Mouse (Mus musculus) ES-Bruce4 (cell line): Measurements from ENCODE around the gene Cog6. TPM values are rescaled to one million over a fixed set of nuclear protein-coding genes. Genes with fewer than 3 reads are reported as not detected.
"Not testable (repeated sequence)": the region's sequence is repeated elsewhere in the genome, so short reads cannot be mapped to it uniquely, and the experiment has no call there.

Experiments used
- H3K27ac ChIP-seq: 2 replicates; pipeline ENCODE4 v1.5.1; 2012; ENCODE audit warnings: low read length, inconsistent platforms; ENCODE audit not compliant: insufficient read depth
- H3K27me3 ChIP-seq: 2 replicates; pipeline ENCODE4 v1.6.1; 2012; ENCODE audit warnings: mild to moderate bottlenecking, low read length, inconsistent platforms; ENCODE audit not compliant: control insufficient read depth, poor library complexity, insufficient read depth, severe bottlenecking
- H3K36me3 ChIP-seq: 2 replicates; pipeline ENCODE4 v1.6.1; 2012; ENCODE audit warnings: inconsistent platforms, mild to moderate bottlenecking, low read length, moderate library complexity; ENCODE audit not compliant: control insufficient read depth, poor library complexity, insufficient read depth, severe bottlenecking
- H3K4me1 ChIP-seq: one replicate; pipeline ENCODE4 v1.8.1; 2011; ENCODE audit warnings: low read length; ENCODE audit not compliant: control insufficient read depth, insufficient read depth
- H3K4me3 ChIP-seq: 2 replicates; pipeline ENCODE4 v1.5.1; 2011; ENCODE audit warnings: low read depth, mild to moderate bottlenecking, low read length
- H3K9ac ChIP-seq: 2 replicates; pipeline ENCODE4 v1.6.1; 2012; ENCODE audit warnings: low read depth, mild to moderate bottlenecking, inconsistent platforms; ENCODE audit not compliant: poor library complexity, severe bottlenecking
- H3K9me3 ChIP-seq: replicated peaks from 2 replicates; pipeline ENCODE4 v1.6.1; 2012; ENCODE audit warnings: mild to moderate bottlenecking, low read length, inconsistent platforms; ENCODE audit not compliant: control insufficient read depth, poor library complexity, insufficient read depth, severe bottlenecking
- CTCF ChIP-seq: IDR thresholded peaks from one replicate; pipeline ENCODE4 v1.8.1; 2011; ENCODE audit warnings: low read depth, low read length
- EP300 ChIP-seq: IDR thresholded peaks from 2 replicates; pipeline ENCODE4 v1.6.1; 2011; ENCODE audit warnings: low read depth, low read length; ENCODE audit not compliant: insufficient read depth
- POLR2A ChIP-seq: IDR thresholded peaks from one replicate; pipeline ENCODE4 v1.8.1; 2011; ENCODE audit warnings: low read length; ENCODE audit not compliant: insufficient read depth
- polyA plus RNA-seq: library from polyadenylated mRNA; stranded (reverse); fragments of >200 nt; gene quantifications from 2 replicates; pipeline ENCODE4 v1.2.4, GENCODE M21; 2011; ENCODE audit warnings: low read depth; ENCODE audit not compliant: missing spikeins, insufficient read depth, insufficient read length

Cog6 gene
- polyA plus RNA-seq, 1 experiment = 34.3 TPM

DNA sequence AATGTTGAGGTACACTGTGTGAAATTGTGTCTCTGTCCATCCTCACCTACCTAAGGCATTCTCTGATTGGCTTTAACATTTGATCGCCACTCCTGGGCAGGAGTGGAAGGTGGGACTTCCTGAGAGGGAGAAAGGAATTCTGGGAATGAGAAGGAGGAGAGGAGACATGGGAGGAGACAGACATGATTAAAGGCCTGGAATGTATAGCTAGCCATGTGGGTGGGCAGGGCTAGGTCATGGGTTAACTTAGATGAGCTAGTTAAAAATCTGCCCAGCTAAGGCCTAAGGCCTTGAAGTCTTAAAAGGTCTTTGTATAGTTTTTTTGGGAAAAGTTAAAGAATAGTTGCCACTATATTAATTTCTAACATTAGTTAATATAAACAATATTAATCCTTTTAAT, 19.7 kb downstream of the Cog6 start:
- H3K27me3 ChIP-seq = no peaks in the 10 kb centered on the region
- no peaks in the 10 kb centered on the region; the same call in 1 of the 2 replicates for H3K36me3 ChIP-seq
- no peaks in the 10 kb centered on the region for H3K4me1 ChIP-seq
- no peak for TF ChIP-seq CTCF
- no peak for TF ChIP-seq POLR2A
- no peak for TF ChIP-seq EP300
- no peaks in the 10 kb centered on the region; the same call in 1 of the 2 replicates for H3K9me3 ChIP-seq
- no peak overlapping the region for H3K27ac ChIP-seq
- no peak overlapping the region for H3K4me3 ChIP-seq
- no peak overlapping the region for H3K9ac ChIP-seq

DNA sequence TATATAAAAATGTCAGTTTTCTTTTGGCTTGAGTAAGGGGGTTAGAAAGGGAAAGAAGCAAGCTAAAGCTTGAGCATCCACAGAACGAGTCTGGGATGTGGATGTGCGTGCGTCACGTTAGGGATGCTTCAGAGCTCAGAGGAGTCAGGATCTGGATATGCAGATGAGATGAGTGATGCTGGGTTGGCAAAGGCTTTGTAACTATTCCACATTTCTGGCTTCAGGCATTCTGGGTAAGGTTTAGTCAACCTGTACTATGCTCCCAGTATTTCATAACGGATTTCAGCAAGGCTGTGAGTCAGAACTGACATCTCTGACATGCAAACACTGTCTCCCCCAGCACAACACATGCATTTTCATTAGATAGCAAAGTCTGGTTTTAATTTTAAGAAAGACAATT, 20.4 kb downstream of the Cog6 start:
- Histone ChIP-seq H3K9me3 (no peaks in the 10 kb centered on the region; the same call in 1 of the 2 replicates), H3K27me3 (no peaks in the 10 kb centered on the region), H3K4me3 (no peak overlapping the region), H3K27ac (no peak overlapping the region), H3K36me3 (no peaks in the 10 kb centered on the region; the same call in 1 of the 2 replicates), H3K9ac (no peak overlapping the region), H3K4me1 (no peaks in the 10 kb centered on the region)
- TF ChIP-seq POLR2A (no peak), CTCF (no peak), EP300 (no peak)

DNA sequence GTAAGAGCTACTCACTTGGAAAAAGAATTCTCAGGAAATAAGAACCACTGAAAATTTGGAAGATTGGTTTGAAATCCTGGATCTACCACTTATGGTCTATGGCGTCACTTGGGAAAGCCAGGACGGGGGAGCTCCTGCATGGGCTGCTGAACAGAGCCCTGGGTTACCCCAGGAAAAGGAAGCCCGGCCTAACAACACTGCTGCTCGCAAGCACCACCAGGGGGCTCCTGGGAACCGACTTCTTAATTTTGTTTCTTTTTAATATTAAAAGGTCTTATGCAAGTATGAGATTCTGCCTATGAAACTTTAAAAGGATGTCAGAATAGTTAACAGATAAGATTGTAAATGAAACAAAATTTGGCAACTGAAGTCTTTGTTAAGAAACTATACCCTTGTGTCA, 22.4 kb downstream of the Cog6 start:
- Histone ChIP-seq H3K27me3 (no peaks in the 10 kb centered on the region), H3K27ac (no peak overlapping the region), H3K36me3 (no peaks in the 10 kb centered on the region; the same call in 1 of the 2 replicates), H3K4me1 (no peaks in the 10 kb centered on the region), H3K4me3 (no peak overlapping the region), H3K9ac (no peak overlapping the region), H3K9me3 (no peaks in the 10 kb centered on the region; the same call in 1 of the 2 replicates)
- TF ChIP-seq CTCF (no peak), EP300 (no peak), POLR2A (no peak)

DNA sequence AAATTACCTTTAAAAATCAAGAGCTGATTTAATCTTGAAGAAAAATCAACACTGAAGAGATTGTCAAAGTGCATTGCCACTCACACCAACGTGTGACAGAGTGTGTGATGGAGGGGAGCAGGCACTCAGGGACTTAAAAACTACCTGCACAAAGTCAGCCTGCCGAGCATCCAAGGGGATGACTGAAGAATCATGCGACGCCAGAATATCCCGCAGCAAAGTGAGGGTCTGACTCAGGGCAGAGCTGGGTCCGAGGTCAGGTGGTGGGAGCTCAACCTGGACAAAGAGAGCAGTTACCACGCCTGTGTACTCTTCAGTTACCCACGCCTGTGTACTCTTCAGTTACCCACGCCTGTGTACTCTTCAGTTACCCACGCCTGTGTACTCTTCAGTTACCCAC, 23.7 kb downstream of the Cog6 start:
- H3K27ac ChIP-seq = no peak overlapping the region
- H3K9me3 ChIP-seq = no peaks in the 10 kb centered on the region; the same call in 1 of the 2 replicates
- H3K4me3 ChIP-seq = no peak overlapping the region
- no peak for TF ChIP-seq CTCF
- TF ChIP-seq POLR2A = no peak
- no peak for TF ChIP-seq EP300
- H3K27me3 ChIP-seq = no peaks in the 10 kb centered on the region
- H3K4me1 ChIP-seq = no peaks in the 10 kb centered on the region
- no peak overlapping the region for H3K9ac ChIP-seq
- H3K36me3 ChIP-seq = no peaks in the 10 kb centered on the region; the same call in 1 of the 2 replicates

DNA sequence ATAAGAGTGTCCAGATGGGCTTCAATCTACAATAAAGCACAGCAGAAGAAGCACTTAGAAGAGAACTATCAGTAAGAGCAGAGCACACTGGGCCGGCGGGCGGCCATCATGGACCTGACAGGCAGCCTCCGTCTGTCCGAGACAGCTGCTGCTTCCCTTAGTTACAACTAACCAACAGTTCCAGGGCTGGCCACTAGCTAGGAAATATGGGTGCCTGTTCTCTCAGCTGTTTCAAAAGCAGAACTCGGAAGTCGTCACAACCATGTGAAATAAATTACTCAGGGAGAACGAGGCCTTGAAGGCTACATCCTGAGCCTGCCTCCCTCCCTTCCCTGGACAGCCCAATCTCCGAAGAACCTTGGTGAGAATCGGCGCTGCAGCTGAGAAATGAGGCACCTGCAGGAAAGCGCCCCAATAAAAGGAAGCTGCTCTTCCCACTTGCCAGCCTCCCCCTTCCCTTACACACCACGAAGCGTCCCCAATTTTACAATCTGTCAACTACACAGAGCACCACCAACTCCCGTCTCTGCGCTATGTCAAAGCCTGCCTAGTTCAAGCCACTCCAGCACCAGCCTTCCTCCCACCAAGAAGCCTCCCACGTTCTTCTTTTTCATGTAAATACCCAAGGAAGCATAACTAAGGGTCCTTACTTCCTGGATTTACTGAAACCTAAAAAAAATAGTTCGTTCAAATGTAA, 26.8 kb downstream of the Cog6 start:
- no peaks in the 10 kb centered on the region; the same call in 1 of the 2 replicates for H3K9me3 ChIP-seq
- no peaks in the 10 kb centered on the region for H3K27me3 ChIP-seq
- no peak overlapping the region for H3K9ac ChIP-seq
- H3K36me3 ChIP-seq = no peaks in the 10 kb centered on the region
- no peak for TF ChIP-seq CTCF
- no peak for TF ChIP-seq EP300
- TF ChIP-seq POLR2A = no peak
- H3K27ac ChIP-seq = no peak overlapping the region
- no peaks in the 10 kb centered on the region for H3K4me1 ChIP-seq
- no peak overlapping the region for H3K4me3 ChIP-seq

DNA sequence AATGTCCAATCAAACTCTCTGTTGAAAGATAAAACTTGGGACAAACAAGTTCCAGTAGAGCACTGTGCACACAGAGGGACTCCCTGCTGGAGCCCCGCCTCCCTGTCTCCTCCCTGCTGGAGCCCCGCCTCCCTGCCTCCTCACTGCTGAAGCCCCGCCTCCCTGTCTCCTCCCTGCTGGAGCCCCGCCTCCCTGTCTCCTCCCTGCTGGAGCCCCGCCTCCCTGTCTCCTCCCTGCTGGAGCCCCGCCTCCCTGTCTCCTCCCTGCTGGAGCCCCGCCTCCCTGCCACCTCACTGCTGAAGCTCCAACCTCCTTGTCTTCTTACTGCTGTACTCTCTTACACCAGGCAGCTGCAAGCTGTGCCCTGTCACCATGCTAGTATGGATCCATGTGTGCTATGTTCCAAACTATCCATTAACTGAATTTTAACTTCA, 31.5 kb downstream of the Cog6 start:
- not testable (repeated sequence) for H3K4me1 ChIP-seq, H3K27me3 ChIP-seq, H3K36me3 ChIP-seq, H3K9ac ChIP-seq, H3K9me3 ChIP-seq, H3K27ac ChIP-seq, H3K4me3 ChIP-seq
